Mouse (Mus musculus): ENCODE measurements around the gene Accs.

Gene Accs

GRCm38 (mm10) chr2:93858845-93859244, 9.1 kb upstream of the Accs start:
- DNase-seq (ENCODE audit: low read depth, low spot score) = no peak

- no peak for DNase-seq (ENCODE audit: low read depth, low spot score)
Measured at GRCm38 (mm10) chr2:93851303-93851702, 1.6 kb upstream of the Accs start.

GRCm38 (mm10) chr2:93850317-93850944, 688 bp upstream of the Accs start:
- DNase-seq (ENCODE audit: low read depth, low spot score) = no peak

- no peak for DNase-seq (ENCODE audit: low read depth, low spot score)
Measured at GRCm38 (mm10) chr2:93841349-93841748, 8.4 kb downstream of the Accs start.

GRCm38 (mm10) chr2:93840109-93840508, 9.6 kb downstream of the Accs start:
- no peak for DNase-seq (ENCODE audit: low read depth, low spot score)

- no peak for DNase-seq (ENCODE audit: low read depth, low spot score)
Measured at GRCm38 (mm10) chr2:93838931-93839330, 10.8 kb downstream of the Accs start.

- DNase-seq (ENCODE audit: low read depth, low spot score) = no peak
Measured at GRCm38 (mm10) chr2:93836232-93836785, 13.4 kb downstream of the Accs start.

GRCm38 (mm10) chr2:93835596-93835995, 14.1 kb downstream of the Accs start:
- DNase-seq (ENCODE audit: low read depth, low spot score) = no peak

GRCm38 (mm10) chr2:93823519-93823918, 26.2 kb downstream of the Accs start:
- DNase-seq (ENCODE audit: low read depth, low spot score) = peak; percentile 83

GRCm38 (mm10) chr2:93822045-93822749, 27.5 kb downstream of the Accs start, which contains the start of gene Ext2:
TSS of gene Ext2 (minus strand) at chr2:93822568.
- peak; percentile 73 for DNase-seq (ENCODE audit: low read depth, low spot score)

- DNase-seq (ENCODE audit: low read depth, low spot score) = no peak
Measured at GRCm38 (mm10) chr2:93817791-93818190, 32.0 kb downstream of the Accs start.

GRCm38 (mm10) chr2:93813343-93813742, 36.4 kb downstream of the Accs start:
- no peak for DNase-seq (ENCODE audit: low read depth, low spot score)

- DNase-seq (ENCODE audit: low read depth, low spot score) = no peak
Measured at GRCm38 (mm10) chr2:93811812-93812211, 37.9 kb downstream of the Accs start.

GRCm38 (mm10) chr2:93809931-93810330, 39.8 kb downstream of the Accs start:
- no peak for DNase-seq (ENCODE audit: low read depth, low spot score)

GRCm38 (mm10) chr2:93808071-93808470, 41.7 kb downstream of the Accs start:
- no peak for DNase-seq (ENCODE audit: low read depth, low spot score)

GRCm38 (mm10) chr2:93807440-93807839, 42.3 kb downstream of the Accs start:
- DNase-seq (ENCODE audit: low read depth, low spot score) = no peak

GRCm38 (mm10) chr2:93806487-93807201, 43.1 kb downstream of the Accs start:
- DNase-seq (ENCODE audit: low read depth, low spot score) = no peak

GRCm38 (mm10) chr2:93805523-93805922, 44.2 kb downstream of the Accs start:
- DNase-seq (ENCODE audit: low read depth, low spot score) = no peak

- no peak for DNase-seq (ENCODE audit: low read depth, low spot score)
Measured at GRCm38 (mm10) chr2:93805066-93805465, 44.7 kb downstream of the Accs start.

- DNase-seq (ENCODE audit: low read depth, low spot score) = no peak
Measured at GRCm38 (mm10) chr2:93802947-93803346, 46.8 kb downstream of the Accs start.

- DNase-seq (ENCODE audit: low read depth, low spot score) = no peak
Measured at GRCm38 (mm10) chr2:93801097-93801496, 48.6 kb downstream of the Accs start.

- no peak for DNase-seq (ENCODE audit: low read depth, low spot score)
Measured at GRCm38 (mm10) chr2:93797162-93797795, 52.5 kb downstream of the Accs start.
